Mouse (Mus musculus): Measurements from ENCODE around the gene Rab11fip4. TPM values are rescaled to one million over a fixed set of nuclear protein-coding genes. Genes with fewer than 3 reads are reported as not detected.

Gene Rab11fip4
- polyA plus RNA-seq, 1 experiment from 2014 or later = 0.40 TPM

GRCm38 (mm10) chr11:79733013-79733412, 142.0 kb downstream of the Rab11fip4 start:
- CTCF ChIA-PET = no interaction called here
- POLR2A ChIA-PET = no interaction called here
- TF ChIP-seq CTCF (IDR thresholded peaks at IDR 0.05) = no peak
- no peaks in the 10 kb centered on the region for H3K27me3 ChIP-seq
- ATAC-seq (no peak), DNase-seq (ENCODE audit: low read depth, low spot score) (no peak)
- in situ Hi-C loops (cut with MboI; ENCODE audit: low pct_unique_long_range_greater_than_20kb) = no loop called here

- H3K27me3 ChIP-seq = no peaks in the 10 kb centered on the region
- DNase-seq (ENCODE audit: low read depth, low spot score) = no peak
- CTCF ChIA-PET = interaction anchor here (1.6 kb wide), 1 partner anchor 183 kb away, joined by 4 read pairs; no protein-coding TSS in a partner anchor
- ATAC-seq = no peak
- in situ Hi-C loops (cut with MboI; ENCODE audit: low pct_unique_long_range_greater_than_20kb) = no loop called here
- POLR2A ChIA-PET = interaction anchor here (0.8 kb wide), 1 partner anchor 16 kb away, joined by 3 read pairs; no protein-coding TSS in a partner anchor
- no peak for TF ChIP-seq CTCF (IDR thresholded peaks at IDR 0.05)
Observed at GRCm38 (mm10) chr11:79736232-79737006, 145.4 kb downstream of the Rab11fip4 start.

GRCm38 (mm10) chr11:79737126-79737697, 146.2 kb downstream of the Rab11fip4 start:
- DNase-seq (ENCODE audit: low read depth, low spot score) (no peak), ATAC-seq (no peak)
- POLR2A ChIA-PET = interaction anchor here (0.6 to 0.8 kb wide), 4 partner anchors 12 to 194 kb away, joined by 3 to 4 read pairs (median 3); no protein-coding TSS in a partner anchor
- CTCF ChIA-PET = interaction anchor here (1.6 kb wide), 1 partner anchor 183 kb away, joined by 4 read pairs; no protein-coding TSS in a partner anchor
- TF ChIP-seq CTCF (IDR thresholded peaks at IDR 0.05) = no peak
- no peaks in the 10 kb centered on the region for H3K27me3 ChIP-seq
- in situ Hi-C loops (cut with MboI; ENCODE audit: low pct_unique_long_range_greater_than_20kb) = no loop called here

- in situ Hi-C loops (cut with MboI; ENCODE audit: low pct_unique_long_range_greater_than_20kb) = no loop called here
- no peaks in the 10 kb centered on the region for H3K27me3 ChIP-seq
- ChIA-PET CTCF (interaction anchor here (1.4 to 1.6 kb wide), 2 partner anchors 182 to 185 kb away, joined by 3 to 4 read pairs; no protein-coding TSS in a partner anchor), POLR2A (interaction anchor here (0.8 to 1.0 kb wide), 2 partner anchors 9 to 11 kb away, joined by 3 to 4 read pairs; no protein-coding TSS in a partner anchor)
- no peak for DNase-seq (ENCODE audit: low read depth, low spot score)
- no peak for TF ChIP-seq CTCF (IDR thresholded peaks at IDR 0.05)
- peak; percentile 68 for ATAC-seq
Observed at GRCm38 (mm10) chr11:79737865-79738502, 147.0 kb downstream of the Rab11fip4 start.

- ATAC-seq (peak; percentile 66), DNase-seq (ENCODE audit: low read depth, low spot score) (peak; percentile 48)
- TF ChIP-seq CTCF (IDR thresholded peaks at IDR 0.05) = no peak
- in situ Hi-C loops (cut with MboI; ENCODE audit: low pct_unique_long_range_greater_than_20kb) = no loop called here
- POLR2A ChIA-PET = interaction anchor here (0.8 to 1.0 kb wide), 2 partner anchors 8 to 75 kb away, joined by 3 to 4 read pairs; no protein-coding TSS in a partner anchor
- CTCF ChIA-PET = interaction anchor here (1.4 kb wide), 1 partner anchor 184 kb away, joined by 3 read pairs; no protein-coding TSS in a partner anchor
- H3K27me3 ChIP-seq = no peaks in the 10 kb centered on the region
Observed at GRCm38 (mm10) chr11:79738725-79739558, 147.9 kb downstream of the Rab11fip4 start.

- ATAC-seq = no peak
- no peaks in the 10 kb centered on the region for H3K27me3 ChIP-seq
- no peak for TF ChIP-seq CTCF (IDR thresholded peaks at IDR 0.05)
- no peak for DNase-seq (ENCODE audit: low read depth, low spot score)
- ChIA-PET CTCF (no interaction called here), POLR2A (interaction anchor here (1.4 kb wide), 1 partner anchor 9 kb away, joined by 4 read pairs; no protein-coding TSS in a partner anchor)
- in situ Hi-C loops (cut with MboI; ENCODE audit: low pct_unique_long_range_greater_than_20kb) = no loop called here
Observed at GRCm38 (mm10) chr11:79740740-79741512, 149.9 kb downstream of the Rab11fip4 start.

- DNase-seq (ENCODE audit: low read depth, low spot score) = no peak
- POLR2A ChIA-PET = interaction anchor here (0.7 to 1.4 kb wide), 2 partner anchors 8 to 131 kb away, joined by 4 read pairs; no protein-coding TSS in a partner anchor
- no peak for ATAC-seq
- CTCF ChIA-PET = interaction anchor here (1.0 kb wide), 1 partner anchor 10 kb away, joined by 3 read pairs; no protein-coding TSS in a partner anchor
- no peaks in the 10 kb centered on the region for H3K27me3 ChIP-seq
- no peak for TF ChIP-seq CTCF (IDR thresholded peaks at IDR 0.05)
- in situ Hi-C loops (cut with MboI; ENCODE audit: low pct_unique_long_range_greater_than_20kb) = no loop called here
Observed at GRCm38 (mm10) chr11:79746552-79747102, 155.6 kb downstream of the Rab11fip4 start.

Other genes with a start within 250 kb of the Rab11fip4 start
- gene Omg, start 87.1 kb upstream of the Rab11fip4 start, polyA plus RNA-seq (2021) = not detected
- 0.05 TPM for gene Evi2b, start 67.5 kb upstream of the Rab11fip4 start, polyA plus RNA-seq (2021)
- not detected for gene Evi2, start 60.6 kb upstream of the Rab11fip4 start, polyA plus RNA-seq (2021)
- 0.08 TPM for gene Evi2a, start 60.6 kb upstream of the Rab11fip4 start, polyA plus RNA-seq (2021)